Mouse (Mus musculus) NIH3T3 (cell line): ENCODE data around the gene Cryaa.

Source experiments
- DNase-seq: peaks from one replicate; pipeline ENCODE4 v3.0.0-alpha.2; 2012; ENCODE audit warnings: low read depth

Gene Cryaa

GRCm38 (mm10) chr17:31710455-31710854, 32.8 kb downstream of the Cryaa start:
- no peak for DNase-seq

DNA sequence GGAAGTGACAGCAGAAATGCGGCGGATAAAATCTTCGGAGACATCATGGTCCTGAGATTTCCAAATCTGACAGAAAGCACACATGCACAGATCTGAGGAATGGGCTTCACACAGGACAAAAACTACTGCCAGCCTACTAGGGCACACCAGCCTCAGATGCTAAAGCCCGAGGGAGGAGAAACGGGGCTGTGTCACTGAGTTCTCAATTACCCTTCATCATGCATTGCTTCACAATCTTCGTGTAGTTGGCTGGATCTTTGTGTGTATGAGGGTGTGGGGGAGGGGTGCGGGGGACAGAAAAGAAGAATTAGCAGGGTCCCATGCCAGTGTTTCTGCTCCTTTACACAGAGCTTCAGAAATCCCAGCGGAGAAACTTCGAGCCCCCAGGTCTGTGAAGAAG, 36.1 kb downstream of the Cryaa start:
- DNase-seq, result no peak

GRCm38 (mm10) chr17:31714125-31714524, 36.5 kb downstream of the Cryaa start:
- DNase-seq, result no peak

GRCm38 (mm10) chr17:31715006-31715405, 37.4 kb downstream of the Cryaa start:
- no peak for DNase-seq

DNA sequence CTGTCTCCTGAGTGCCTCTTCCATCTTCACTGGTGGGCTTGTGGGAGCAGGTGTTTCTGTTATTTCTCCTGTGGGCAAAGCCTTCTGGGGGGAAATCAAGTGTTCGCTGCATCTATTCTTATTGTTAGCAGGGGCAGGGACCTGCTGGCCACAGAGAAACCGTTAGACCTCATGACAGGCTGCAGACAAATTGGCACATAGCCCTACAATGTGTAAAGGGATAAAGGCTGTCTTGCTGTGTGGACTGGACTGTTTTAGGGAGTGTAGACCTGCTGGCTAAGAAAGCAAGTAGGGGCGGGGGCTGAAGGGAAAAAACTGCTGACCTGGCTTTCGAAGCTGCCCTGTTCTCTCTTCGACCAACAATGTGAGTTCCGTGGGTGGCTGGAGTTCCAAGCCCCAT, 44.0 kb downstream of the Cryaa start:
- no peak for DNase-seq

DNA sequence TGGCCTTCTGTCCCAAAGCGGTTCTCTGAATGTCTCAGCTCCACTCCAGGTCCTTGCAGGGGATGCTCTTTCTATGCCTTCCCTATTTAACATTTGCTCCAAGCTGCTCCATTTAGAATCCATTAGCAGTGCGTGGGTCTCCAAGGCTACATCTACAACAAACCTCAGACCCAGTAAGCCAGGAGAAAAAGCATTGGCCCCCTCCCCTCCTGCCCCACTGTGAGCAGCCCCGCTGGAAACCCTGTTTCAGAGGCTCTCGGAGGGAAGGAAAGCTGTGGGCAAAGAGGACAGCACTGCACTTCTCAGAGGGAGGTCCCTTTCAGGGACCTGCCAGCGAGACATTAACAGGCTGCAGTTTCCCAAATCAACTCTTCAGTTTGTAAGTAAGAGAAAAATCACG, 47.8 kb downstream of the Cryaa start:
- no peak for DNase-seq

- no peak for DNase-seq
Measured at GRCm38 (mm10) chr17:31726216-31726615, 48.6 kb downstream of the Cryaa start.

DNA sequence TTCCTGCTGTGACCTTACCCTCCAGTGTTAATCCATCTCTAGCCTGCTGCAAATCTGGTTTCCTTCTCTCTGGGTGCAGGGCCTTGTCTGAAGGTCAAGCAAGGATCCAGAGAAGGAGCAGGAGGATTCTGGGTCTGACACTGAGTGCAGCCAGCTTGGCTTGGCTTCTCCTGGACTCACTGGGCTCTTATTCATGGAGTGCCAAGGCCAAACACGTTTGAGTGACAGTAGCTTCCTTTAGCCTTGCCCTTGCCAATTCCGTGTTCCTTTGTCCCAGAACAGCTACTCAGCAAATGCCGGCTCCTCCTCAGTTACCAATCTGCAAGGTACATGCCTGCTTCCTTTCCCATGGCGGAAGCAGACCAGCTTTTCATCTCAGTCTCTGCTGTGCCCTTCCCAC, 49.6 kb downstream of the Cryaa start:
- DNase-seq, result no peak

DNA sequence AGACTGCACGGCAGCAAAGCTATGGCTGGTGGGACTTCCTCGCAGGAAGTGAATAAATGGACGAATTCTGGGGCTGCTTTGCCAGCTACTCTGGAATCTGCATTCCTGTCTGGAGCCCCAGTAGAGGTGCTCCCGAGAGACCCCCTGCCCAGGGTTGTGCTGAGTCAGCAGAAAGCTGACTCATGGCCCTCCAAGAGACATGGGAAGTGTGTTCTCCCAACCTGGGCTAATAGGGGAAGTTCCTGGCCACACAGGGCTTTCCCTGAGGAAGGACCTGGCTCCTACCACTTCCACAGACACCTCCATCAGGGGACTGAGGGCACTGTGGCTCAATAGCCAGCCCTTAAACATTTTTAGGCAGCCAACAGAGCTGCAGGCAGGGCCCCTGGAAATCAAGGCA, 50.4 kb downstream of the Cryaa start:
- peak; percentile 27 for DNase-seq

- DNase-seq, result peak; percentile 71
Measured at GRCm38 (mm10) chr17:31728968-31729501, 51.4 kb downstream of the Cryaa start.

- DNase-seq, result peak; percentile 14
Measured at GRCm38 (mm10) chr17:31731038-31731437, 53.4 kb downstream of the Cryaa start.
